Mouse (Mus musculus) stomach, embryonic 14.5 days (tissue): ENCODE data around the gene Taf13. TPM values are rescaled to one million over a fixed set of nuclear protein-coding genes. Genes with fewer than 3 reads are reported as not detected.

Experiments used
- ATAC-seq: fragments of 200-750 bp; cut with Nextera tagmentation; 2 replicates; pipeline ENCODE4 v1.8.0; 2017; ENCODE audit warnings: low read depth, moderate TSS enrichment; ENCODE audit not compliant: insufficient number of reproducible peaks, insufficient read depth, low FRiP score
- H3K27ac ChIP-seq: fragments of 300-500 bp; sonication (generic); 2 replicates; pipeline ENCODE4 v1.5.1; 2014; ENCODE audit warnings: mild to moderate bottlenecking, low read length, moderate library complexity, mixed read lengths
- H3K27me3 ChIP-seq: fragments of 300-500 bp; sonication (generic); 2 replicates; pipeline ENCODE4 v1.6.1; 2014; ENCODE audit warnings: low read length, control low read depth, mixed read lengths; ENCODE audit not compliant: control insufficient read depth, insufficient read depth
- H3K36me3 ChIP-seq: fragments of 300-500 bp; sonication (generic); 2 replicates; pipeline ENCODE4 v1.6.1; 2014; ENCODE audit warnings: mild to moderate bottlenecking, control low read depth, low read length, moderate library complexity, mixed read lengths; ENCODE audit not compliant: control insufficient read depth, insufficient read depth
- H3K4me1 ChIP-seq: fragments of 300-500 bp; sonication (generic); 2 replicates; pipeline ENCODE4 v1.6.1; 2014; ENCODE audit warnings: low read length, control low read depth, mixed read lengths; ENCODE audit not compliant: control insufficient read depth, insufficient read depth
- H3K4me2 ChIP-seq: fragments of 300-500 bp; sonication (generic); replicated peaks from 2 replicates; pipeline ENCODE4 v1.6.1; 2014; ENCODE audit warnings: low read depth, low read length, control low read depth
- H3K4me3 ChIP-seq: fragments of 300-500 bp; sonication (generic); 2 replicates; pipeline ENCODE4 v1.5.1; 2014; ENCODE audit warnings: low read depth, low read length, control low read depth
- H3K9ac ChIP-seq: fragments of 300-500 bp; sonication (generic); replicated peaks from 2 replicates; pipeline ENCODE4 v1.6.1; 2014; ENCODE audit warnings: low read depth, mild to moderate bottlenecking, control low read depth, low read length, moderate library complexity, mixed read lengths
- H3K9me3 ChIP-seq: fragments of 300-500 bp; sonication (generic); 2 replicates; pipeline ENCODE4 v1.6.1; 2016; ENCODE audit warnings: low read depth, low read length, control low read depth; ENCODE audit not compliant: control insufficient read depth
- WGBS: fragments of 180-500 bp; shearing (Covaris S2); extraction: QIAGEN DNeasy Blood & Tissue Kit; methylation state at CpG from one replicate; pipeline ENCODE4 v1.1.7; 2014; 5-methylcytosine and 5-hydroxymethylcytosine counted together
- polyA plus RNA-seq: library from polyadenylated mRNA; unstranded; fragments of >200 nt; fragmentation: Nextera tagmentation; extraction: Ambion mirVana; gene quantifications from 2 replicates; pipeline ENCODE4 v1.2.1, GENCODE M21; 2014

Gene Taf13
- polyA plus RNA-seq = 44.5 and 46.8 TPM in 2 replicates

- Histone ChIP-seq H3K4me1 (0 out of 2 replicates have a peak, but pooled peaks cover 2% of the 10 kb centered on the region), H3K27me3 (no peaks in the 10 kb centered on the region), H3K9ac (peak within 1 kb of the TSS; percentile 49), H3K4me3 (peak within 1 kb of the TSS; percentile 50), H3K9me3 (no peaks in the 10 kb centered on the region), H3K27ac (peak within 1 kb of the TSS; percentile 2; the same call in 1 of the 2 replicates), H3K4me2 (peak within 1 kb of the TSS; percentile 59), H3K36me3 (no peaks in the 10 kb centered on the region)
- WGBS = 2% methylated on average over 42 of the region's 42 CpGs
- ATAC-seq = peak; percentile 99
Measured at GRCm38 (mm10) chr3:108571443-108572294, at the start of gene Taf13. TSS of gene Taf13 (plus strand) at chr3:108571698.

GRCm38 (mm10) chr3:108523415-108523814 is 48.1 kb upstream of the Taf13 start:
- WGBS = 87% methylated on average over 4 of the region's 4 CpGs
- H3K27ac ChIP-seq = no peak overlapping the region
- no peak for ATAC-seq
- no peak overlapping the region for H3K9ac ChIP-seq
- no peaks in the 10 kb centered on the region for H3K9me3 ChIP-seq
- H3K36me3 ChIP-seq = no peaks in the 10 kb centered on the region
- no peaks in the 10 kb centered on the region for H3K27me3 ChIP-seq
- H3K4me1 ChIP-seq = no peaks in the 10 kb centered on the region
- no peak overlapping the region for H3K4me3 ChIP-seq
- H3K4me2 ChIP-seq = no peak overlapping the region

- WGBS = 88% methylated on average over 8 of the region's 8 CpGs
- no peak overlapping the region for H3K4me3 ChIP-seq
- no peaks in the 10 kb centered on the region for H3K9me3 ChIP-seq
- H3K4me1 ChIP-seq = no peaks in the 10 kb centered on the region
- H3K36me3 ChIP-seq = no peaks in the 10 kb centered on the region
- ATAC-seq = no peak
- H3K27ac ChIP-seq = no peak overlapping the region
- no peak overlapping the region for H3K4me2 ChIP-seq
- no peak overlapping the region for H3K9ac ChIP-seq
- H3K27me3 ChIP-seq = no peaks in the 10 kb centered on the region
Measured at GRCm38 (mm10) chr3:108528489-108528888, 43.0 kb upstream of the Taf13 start.

GRCm38 (mm10) chr3:108533114-108533885 is 38.2 kb upstream of the Taf13 start:
- Histone ChIP-seq H3K4me3 (no peak overlapping the region), H3K4me1 (peaks cover 5% of the 10 kb centered on the region; the same call in 1 of the 2 replicates), H3K36me3 (no peaks in the 10 kb centered on the region), H3K4me2 (no peak overlapping the region), H3K9me3 (no peaks in the 10 kb centered on the region), H3K27ac (peak overlapping the region; percentile 35; the same call in 1 of the 2 replicates), H3K9ac (no peak overlapping the region), H3K27me3 (peaks cover 5% of the 10 kb centered on the region; the same call in 1 of the 2 replicates)
- 54% methylated on average over 9 of the region's 9 CpGs for WGBS
- ATAC-seq = no peak; the same call in 1 of the 2 replicates

- H3K4me2 ChIP-seq = no peak within 1 kb of the TSS
- no peak for ATAC-seq
- no peak within 1 kb of the TSS for H3K9ac ChIP-seq
- H3K4me3 ChIP-seq = no peak within 1 kb of the TSS
- no peaks in the 10 kb centered on the region for H3K36me3 ChIP-seq
- H3K27ac ChIP-seq = peak within 1 kb of the TSS; percentile 35; the same call in 1 of the 2 replicates
- H3K4me1 ChIP-seq = peaks cover 5% of the 10 kb centered on the region; the same call in 1 of the 2 replicates
- WGBS = 85% methylated on average over 6 of the region's 6 CpGs
- H3K27me3 ChIP-seq = peaks cover 5% of the 10 kb centered on the region; the same call in 1 of the 2 replicates
- H3K9me3 ChIP-seq = no peaks in the 10 kb centered on the region
Measured at GRCm38 (mm10) chr3:108533951-108534350, 37.5 kb upstream of the Taf13 start, which contains the start of gene 1700013F07Rik. TSS of gene 1700013F07Rik (plus strand) at chr3:108534150.

GRCm38 (mm10) chr3:108535896-108536516 is 35.5 kb upstream of the Taf13 start:
- 11% methylated on average over 15 of the region's 15 CpGs for WGBS
- Histone ChIP-seq H3K4me3 (peak overlapping the region; percentile 33), H3K27ac (no peak overlapping the region), H3K4me2 (peak overlapping the region; percentile 64), H3K27me3 (peaks cover 5% of the 10 kb centered on the region; the same call in 1 of the 2 replicates), H3K9ac (no peak overlapping the region), H3K9me3 (no peaks in the 10 kb centered on the region), H3K4me1 (peaks cover 5% of the 10 kb centered on the region; the same call in 1 of the 2 replicates), H3K36me3 (no peaks in the 10 kb centered on the region)
- no peak for ATAC-seq

- no peaks in the 10 kb centered on the region for H3K9me3 ChIP-seq
- peak; percentile 66 for ATAC-seq
- H3K36me3 ChIP-seq = no peaks in the 10 kb centered on the region
- no peak within 1 kb of the TSS for H3K9ac ChIP-seq
- no peak within 1 kb of the TSS for H3K27ac ChIP-seq
- H3K4me1 ChIP-seq = peaks cover 5% of the 10 kb centered on the region; the same call in 1 of the 2 replicates
- peaks cover 5% of the 10 kb centered on the region; the same call in 1 of the 2 replicates for H3K27me3 ChIP-seq
- H3K4me3 ChIP-seq = peak within 1 kb of the TSS; percentile 33
- peak within 1 kb of the TSS; percentile 64 for H3K4me2 ChIP-seq
- under 1% methylated on average over 35 of the region's 35 CpGs for WGBS
Measured at GRCm38 (mm10) chr3:108536517-108537260, 34.8 kb upstream of the Taf13 start, which contains the start of gene 5330417C22Rik. TSS of gene 5330417C22Rik (minus strand) at chr3:108536536.
